Mouse (Mus musculus) megakaryocyte-erythroid progenitor cell, adult 5 weeks (primary cell): ENCODE results near the gene Pax3. TPM values are rescaled to one million over a fixed set of nuclear protein-coding genes. Genes with fewer than 3 reads are reported as not detected.

ENCODE experiments used
- polyA plus RNA-seq: library from polyadenylated mRNA; stranded (reverse); fragments of >175 nt; gene quantifications from 2 replicates; pipeline ENCODE4 v1.2.3, GENCODE M21; 2012

The Pax3 gene
- polyA plus RNA-seq = 0.02 TPM in 1 of 2 replicates, not detected in the other

DNA sequence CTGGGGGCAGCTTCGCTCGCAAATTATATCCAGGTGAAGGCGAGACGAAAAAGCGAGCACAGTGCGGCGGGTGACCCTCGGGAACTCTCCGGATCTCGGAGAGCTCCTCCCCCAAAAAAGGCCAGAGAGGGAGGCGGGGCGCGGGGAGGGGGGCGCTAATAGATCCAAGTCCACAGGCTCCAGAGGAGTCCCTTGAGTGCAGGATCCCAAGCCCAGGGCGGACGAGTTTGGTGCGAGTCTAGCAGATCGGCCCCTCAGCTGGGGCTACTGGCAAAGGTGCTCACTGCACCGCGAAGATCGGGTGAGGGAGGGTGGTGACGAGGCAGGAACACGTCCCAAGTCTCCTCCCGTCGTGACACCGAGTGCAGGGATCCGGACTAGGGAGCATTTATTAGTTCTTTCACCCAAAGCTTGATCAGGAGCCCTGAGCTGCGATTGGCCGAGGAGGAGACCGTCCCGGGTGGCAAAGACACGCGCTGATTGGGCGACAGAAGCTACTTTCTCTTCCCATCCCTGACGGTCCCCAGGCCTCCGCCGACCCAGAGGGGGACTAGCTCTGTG is at the start of gene Pax3:
Pax3 (minus strand) TSS at position 384 of the 561 bp plus-strand sequence.

Other genes with a start within 250 kb of the Pax3 start
- gene Sgpp2, start 113.2 kb upstream of the Pax3 start, polyA plus RNA-seq = not detected in 2 replicates